Mouse (Mus musculus) thymus, adult 2 months (tissue): Measurements from ENCODE around the gene Adgrv1. TPM values are rescaled to one million over a fixed set of nuclear protein-coding genes. Genes with fewer than 3 reads are reported as not detected.
"Not testable (repeated sequence)": the region's sequence is repeated elsewhere in the genome, so short reads cannot be mapped to it uniquely, and the experiment has no call there.

Source experiments
- DNase-seq: peaks from one replicate; pipeline ENCODE4 v3.0.0; 2021
- H3K27ac ChIP-seq: fragments of 200-500 bp; 2 replicates; pipeline ENCODE4 v1.5.1; 2012; ENCODE audit warnings: low read length, control low read depth; ENCODE audit not compliant: control insufficient read depth, insufficient read depth
- H3K27me3 ChIP-seq: fragments of 200-500 bp; 2 replicates; pipeline ENCODE4 v1.6.1; 2012; ENCODE audit warnings: mild to moderate bottlenecking, low read length, moderate library complexity, mixed read lengths; ENCODE audit not compliant: control insufficient read depth, insufficient read depth
- H3K36me3 ChIP-seq: fragments of 200-500 bp; 2 replicates; pipeline ENCODE4 v1.6.1; 2012; ENCODE audit warnings: mild to moderate bottlenecking, low read length, moderate library complexity; ENCODE audit not compliant: control insufficient read depth, insufficient read depth
- H3K4me1 ChIP-seq: fragments of 200-500 bp; replicated peaks from 2 replicates; pipeline ENCODE4 v1.6.1; 2012; ENCODE audit warnings: low read length; ENCODE audit not compliant: control insufficient read depth, insufficient read depth
- H3K4me3 ChIP-seq: fragments of 200-500 bp; 2 replicates; pipeline ENCODE4 v1.5.1; 2012; ENCODE audit warnings: mild to moderate bottlenecking, low read length, control low read depth, moderate library complexity; ENCODE audit not compliant: control insufficient read depth, insufficient read depth
- CTCF ChIP-seq: fragments of 200-500 bp; IDR thresholded peaks from 2 replicates; pipeline ENCODE4 v1.5.1; 2012; ENCODE audit warnings: mild to moderate bottlenecking, control low read depth, low read length, moderate library complexity, borderline replicate concordance; ENCODE audit not compliant: control insufficient read depth, poor library complexity, insufficient read depth; ENCODE audit errors: extremely low read depth
- POLR2A ChIP-seq: fragments of 200-500 bp; IDR thresholded peaks from 2 replicates; pipeline ENCODE4 v1.6.1; 2012; ENCODE audit warnings: mild to moderate bottlenecking, low read length, control low read depth, moderate library complexity; ENCODE audit not compliant: control insufficient read depth, poor library complexity, insufficient read depth; ENCODE audit errors: extremely low read depth
- WGBS: fragments of 180-500 bp; shearing (Covaris S2); methylation state at CpG from one replicate; pipeline ENCODE4 v1.1.7; 2018; 5-methylcytosine and 5-hydroxymethylcytosine counted together
- polyA plus RNA-seq: library from polyadenylated mRNA; depleted of rRNA; stranded (reverse); fragments of >200 nt; gene quantifications from 2 replicates; pipeline ENCODE4 v1.2.3, GENCODE M21; 2012

Adgrv1 gene
- polyA plus RNA-seq, 1 experiment, result 0.27 TPM

GRCm38 (mm10) chr13:81657351-81658052 lies 24.5 kb upstream of the Adgrv1 start, which contains the start of gene Lysmd3:
Gene Lysmd3, plus strand, starts transcription at chr13:81657663.
- Histone ChIP-seq H3K27me3 (no peaks in the 10 kb centered on the region), H3K4me1 (peaks cover 13% of the 10 kb centered on the region), H3K27ac (peak within 1 kb of the TSS; percentile 49; the same call in 1 of the 2 replicates), H3K36me3 (no peaks in the 10 kb centered on the region), H3K4me3 (peak within 1 kb of the TSS; percentile 89)
- TF ChIP-seq CTCF (peak; percentile 61; the same call in 1 of the 2 replicates), POLR2A (peak; percentile 80)
- DNase-seq, result peak; percentile 89
- under 1% methylated on average over 73 of the region's 73 CpGs for WGBS

- no peak for DNase-seq
- H3K27ac ChIP-seq, result peak overlapping the region; percentile 49; the same call in 1 of the 2 replicates
- H3K4me3 ChIP-seq, result peak overlapping the region; percentile 89
- H3K36me3 ChIP-seq, result no peaks in the 10 kb centered on the region
- H3K27me3 ChIP-seq, result no peaks in the 10 kb centered on the region
- TF ChIP-seq CTCF, result no peak
- 34% methylated on average over 5 of the region's 5 CpGs for WGBS
- H3K4me1 ChIP-seq, result peaks cover 13% of the 10 kb centered on the region
Observed at GRCm38 (mm10) chr13:81657008-81657350, 24.0 kb upstream of the Adgrv1 start.

- TF ChIP-seq CTCF, result no peak
- TF ChIP-seq POLR2A, result no peak
- H3K27ac ChIP-seq, result no peak overlapping the region
- no peaks in the 10 kb centered on the region for H3K36me3 ChIP-seq
- no peaks in the 10 kb centered on the region for H3K27me3 ChIP-seq
- WGBS, result 89% methylated on average over 14 of the region's 14 CpGs
- peaks cover 13% of the 10 kb centered on the region for H3K4me1 ChIP-seq
- no peak for DNase-seq
- no peak overlapping the region for H3K4me3 ChIP-seq
Observed at GRCm38 (mm10) chr13:81656091-81656850, 23.3 kb upstream of the Adgrv1 start.

GRCm38 (mm10) chr13:81650382-81650781 lies 17.4 kb upstream of the Adgrv1 start:
- not testable (repeated sequence) for H3K4me1 ChIP-seq, H3K4me3 ChIP-seq, H3K27ac ChIP-seq, H3K36me3 ChIP-seq, DNase-seq, H3K27me3 ChIP-seq
- 86% methylated on average over 5 of the region's 6 CpGs for WGBS

GRCm38 (mm10) chr13:81646348-81646747 lies 13.4 kb upstream of the Adgrv1 start:
- Histone ChIP-seq H3K27me3 (no peaks in the 10 kb centered on the region), H3K36me3 (no peaks in the 10 kb centered on the region), H3K27ac (no peak overlapping the region), H3K4me3 (no peak overlapping the region), H3K4me1 (no peaks in the 10 kb centered on the region)
- DNase-seq, result no peak
- WGBS, result 93% methylated on average over 6 of the region's 6 CpGs
- TF ChIP-seq POLR2A (no peak), CTCF (no peak)

GRCm38 (mm10) chr13:81644047-81644565 lies 11.2 kb upstream of the Adgrv1 start:
- Histone ChIP-seq H3K36me3 (no peaks in the 10 kb centered on the region), H3K27ac (no peak overlapping the region), H3K4me3 (no peak overlapping the region), H3K4me1 (no peaks in the 10 kb centered on the region), H3K27me3 (no peaks in the 10 kb centered on the region)
- 92% methylated on average over 11 of the region's 11 CpGs for WGBS
- DNase-seq, result no peak
- no peak for TF ChIP-seq POLR2A
- no peak for TF ChIP-seq CTCF
